Mouse (Mus musculus) lung, embryonic 15.5 days (tissue): ENCODE measurements around the gene Tvp23b. TPM values are rescaled to one million over a fixed set of nuclear protein-coding genes. Genes with fewer than 3 reads are reported as not detected.
A peak's percentile ranks its signal among the peaks of the same experiment; 100 is the strongest.

Experiments
- ATAC-seq: fragments of 200-750 bp; cut with Nextera tagmentation; 2 replicates; pipeline ENCODE4 v1.8.0; 2017; ENCODE audit warnings: moderate number of reproducible peaks, borderline replicate concordance; ENCODE audit not compliant: low FRiP score, low TSS enrichment; ENCODE audit errors: extremely low read depth
- H3K27ac ChIP-seq: fragments of 300-500 bp; sonication (generic); 2 replicates; pipeline ENCODE4 v1.5.1; 2015; ENCODE audit warnings: moderate library complexity, mild to moderate bottlenecking, inconsistent platforms
- H3K27me3 ChIP-seq: fragments of 300-500 bp; sonication (generic); 2 replicates; pipeline ENCODE4 v1.6.1; 2015; ENCODE audit warnings: inconsistent platforms
- H3K36me3 ChIP-seq: fragments of 300-500 bp; sonication (generic); 2 replicates; pipeline ENCODE4 v1.6.1; 2015; ENCODE audit warnings: inconsistent platforms
- H3K4me1 ChIP-seq: fragments of 300-500 bp; sonication (generic); 2 replicates; pipeline ENCODE4 v1.6.1; 2015; ENCODE audit warnings: inconsistent platforms
- H3K4me2 ChIP-seq: fragments of 300-500 bp; sonication (generic); 2 replicates; pipeline ENCODE4 v1.6.1; 2015; ENCODE audit warnings: inconsistent platforms, mild to moderate bottlenecking, moderate library complexity
- H3K4me3 ChIP-seq: fragments of 300-500 bp; sonication (generic); 2 replicates; pipeline ENCODE4 v1.5.1; 2015; ENCODE audit warnings: mild to moderate bottlenecking, inconsistent platforms
- H3K9ac ChIP-seq: fragments of 300-500 bp; sonication (generic); 2 replicates; pipeline ENCODE4 v1.6.1; 2015; ENCODE audit warnings: inconsistent platforms
- H3K9me3 ChIP-seq: fragments of 300-500 bp; sonication (generic); 2 replicates; pipeline ENCODE4 v1.6.1; 2016; ENCODE audit warnings: inconsistent platforms
- WGBS: fragments of 180-500 bp; shearing (Covaris S2); methylation state at CpG from one replicate; pipeline ENCODE4 v1.1.7; 2015; 5-methylcytosine and 5-hydroxymethylcytosine counted together
- polyA plus RNA-seq: library from polyadenylated mRNA; unstranded; fragments of >200 nt; fragmentation: Nextera tagmentation; extraction: Ambion mirVana; gene quantifications from 2 replicates; pipeline ENCODE4 v1.2.1, GENCODE M21; 2015

The Tvp23b gene
- polyA plus RNA-seq, 1 experiment from 2014 or later: 74.3 TPM

DNA sequence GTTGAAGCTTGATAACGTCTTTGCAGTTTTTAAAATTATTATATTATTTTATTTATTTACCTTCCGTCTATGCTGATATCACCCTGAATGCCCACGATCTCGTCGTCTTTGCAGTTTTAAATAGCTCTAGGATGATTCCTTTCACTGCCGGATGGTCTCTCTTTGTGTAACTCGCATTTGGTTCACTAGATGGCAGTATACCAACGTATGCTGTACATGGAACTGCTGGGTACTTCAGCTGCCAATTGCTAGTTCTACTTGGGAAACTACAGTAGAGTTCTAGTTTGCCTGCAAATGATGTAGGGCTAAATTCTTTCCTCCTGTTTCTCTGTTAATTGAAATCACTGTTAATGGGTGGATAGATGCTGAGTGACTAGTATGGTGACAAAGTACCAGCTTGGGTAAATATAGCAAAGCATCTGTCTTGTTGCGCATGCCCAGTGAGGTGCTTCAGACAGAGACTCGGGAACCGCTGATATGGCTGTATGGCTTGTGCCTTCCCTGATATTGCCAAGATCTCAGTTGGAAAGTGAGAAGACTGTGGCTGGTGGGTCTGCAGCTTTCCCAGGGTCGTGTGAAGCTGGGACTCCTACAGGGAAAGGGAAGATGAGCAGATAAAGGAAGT lies 22.6 kb downstream of the Tvp23b start:
- Histone ChIP-seq H3K4me3 (no peak overlapping the region), H3K4me1 (peaks cover 4% of the 10 kb centered on the region; the same call in 1 of the 2 replicates), H3K9ac (no peak overlapping the region), H3K4me2 (no peak overlapping the region), H3K36me3 (no peaks in the 10 kb centered on the region), H3K9me3 (no peaks in the 10 kb centered on the region), H3K27me3 (no peaks in the 10 kb centered on the region), H3K27ac (no peak overlapping the region)
- peak; percentile 62; the same call in 1 of the 2 replicates for ATAC-seq
- WGBS: 29% methylated on average over 12 of the region's 12 CpGs

DNA sequence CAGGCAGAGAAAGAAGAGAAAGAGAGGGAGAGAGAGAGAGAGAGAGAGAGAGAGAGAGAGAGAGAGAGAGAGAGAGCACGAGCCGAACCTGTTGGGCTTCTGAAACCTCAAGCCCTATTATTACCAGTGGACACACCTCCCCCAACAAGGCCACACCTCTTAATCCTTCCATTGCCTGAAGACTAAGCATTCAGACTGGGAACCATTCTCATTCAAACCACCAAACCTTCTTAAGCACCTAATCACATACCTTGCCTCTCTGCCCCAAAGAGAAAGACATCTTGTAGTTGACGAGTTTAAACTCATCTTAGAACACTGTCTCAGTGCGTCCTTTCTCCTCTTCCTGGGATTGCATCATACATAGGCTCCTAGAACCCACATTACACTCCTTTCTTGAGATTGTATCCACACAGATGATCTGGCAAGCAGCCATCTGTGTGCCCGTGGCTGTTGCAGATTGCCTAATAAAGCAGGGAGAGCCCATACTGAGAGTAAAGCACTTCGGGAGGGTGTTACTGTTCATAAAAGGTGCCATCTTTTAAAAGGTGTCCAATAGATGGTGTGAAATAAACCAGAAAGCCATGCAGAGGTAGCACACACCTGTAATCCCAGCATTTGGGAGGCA lies 24.7 kb downstream of the Tvp23b start:
- H3K4me1 ChIP-seq: peaks cover 4% of the 10 kb centered on the region; the same call in 1 of the 2 replicates
- H3K27me3 ChIP-seq: no peaks in the 10 kb centered on the region
- no peak for ATAC-seq
- WGBS: 56% methylated on average over 4 of the region's 6 CpGs
- no peaks in the 10 kb centered on the region for H3K9me3 ChIP-seq
- H3K36me3 ChIP-seq: no peaks in the 10 kb centered on the region
- H3K9ac ChIP-seq: no peak overlapping the region
- H3K27ac ChIP-seq: no peak overlapping the region
- no peak overlapping the region for H3K4me2 ChIP-seq
- no peak overlapping the region for H3K4me3 ChIP-seq

DNA sequence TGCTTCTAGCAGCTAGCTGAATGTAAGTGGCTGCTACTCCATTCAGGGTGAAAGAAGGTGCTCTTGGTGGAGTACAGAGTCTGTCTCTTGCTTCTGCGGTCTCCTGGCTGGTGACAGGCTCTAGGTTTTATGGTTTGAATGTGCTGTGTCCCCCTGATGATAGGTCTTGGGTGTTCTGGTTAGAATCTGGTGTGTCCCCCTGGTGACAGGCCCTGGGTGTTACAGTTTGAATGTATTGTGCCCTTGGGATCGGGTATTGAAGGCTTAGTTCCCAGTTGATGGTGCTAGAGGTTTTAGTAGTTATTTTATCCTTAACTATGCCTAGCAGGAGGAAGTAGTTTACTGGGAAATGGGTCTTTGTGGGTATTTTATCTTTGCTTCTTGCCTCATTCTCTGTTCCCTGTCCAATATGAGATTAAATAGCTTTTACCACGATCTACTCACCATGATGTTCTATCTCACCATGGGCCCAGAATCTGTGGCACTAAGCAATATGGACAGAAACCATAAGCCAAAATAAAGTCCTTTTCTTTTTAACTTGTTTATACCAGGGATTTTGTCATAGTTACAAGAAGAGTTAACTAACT lies 30.6 kb downstream of the Tvp23b start:
- WGBS: 72% methylated on average over 3 of the region's 3 CpGs

DNA sequence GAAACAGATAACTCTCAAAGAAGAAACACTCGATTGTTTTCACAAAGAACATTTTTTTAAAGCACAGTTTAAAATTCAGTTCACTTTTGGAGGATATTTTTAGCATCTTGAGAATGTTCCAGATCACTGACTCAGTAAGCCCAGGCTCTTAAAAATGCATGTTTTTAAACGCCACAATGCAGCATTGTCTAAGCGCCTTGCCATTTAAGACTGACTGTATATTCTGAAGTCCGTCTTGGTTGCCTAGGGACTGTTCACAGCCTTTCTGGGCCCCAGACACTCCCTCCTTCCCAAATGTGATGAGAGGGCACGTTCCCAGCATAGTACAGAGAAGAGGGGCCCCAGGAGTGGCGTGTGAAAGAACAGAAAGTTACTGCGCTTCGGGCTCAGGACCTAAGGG lies 32.1 kb downstream of the Tvp23b start:
- no peak overlapping the region for H3K27ac ChIP-seq
- no peak for ATAC-seq

More for the DNA sequence above, 30.6 kb downstream of the Tvp23b start:
- Histone ChIP-seq H3K27me3 (no peaks in the 10 kb centered on the region), H3K4me1 (peaks cover 11% of the 10 kb centered on the region), H3K4me3 (no peak overlapping the region), H3K9ac (no peak overlapping the region), H3K4me2 (no peak overlapping the region), H3K9me3 (no peaks in the 10 kb centered on the region), H3K27ac (no peak overlapping the region), H3K36me3 (no peaks in the 10 kb centered on the region)
- no peak for ATAC-seq

DNA sequence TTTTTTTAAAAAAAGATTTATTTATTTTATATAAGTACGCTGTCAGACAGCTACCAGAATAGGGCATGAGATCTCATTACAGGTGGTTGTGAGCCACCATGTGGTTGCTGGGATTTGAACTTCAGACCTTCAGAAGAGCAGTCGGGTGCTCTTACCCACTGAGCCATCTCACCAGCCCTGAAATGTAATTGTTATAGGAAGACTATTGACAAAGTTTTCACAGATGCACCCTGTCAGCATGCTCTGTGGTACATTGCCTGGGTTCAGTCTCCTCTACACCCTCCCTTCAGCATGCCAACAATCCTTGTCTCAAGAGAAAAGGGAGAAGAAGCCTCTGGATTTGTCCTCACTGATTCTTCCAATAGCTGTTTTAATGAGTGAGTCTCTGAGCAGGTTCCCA lies 33.9 kb downstream of the Tvp23b start:
- no peaks in the 10 kb centered on the region for H3K9me3 ChIP-seq
- H3K36me3 ChIP-seq: no peaks in the 10 kb centered on the region
- no peaks in the 10 kb centered on the region for H3K27me3 ChIP-seq
- peaks cover 30% of the 10 kb centered on the region for H3K4me1 ChIP-seq
- WGBS: 92% methylated on average over 2 of the region's 2 CpGs
- no peak overlapping the region for H3K4me2 ChIP-seq
- no peak for ATAC-seq
- no peak overlapping the region for H3K9ac ChIP-seq
- no peak overlapping the region for H3K27ac ChIP-seq
- no peak overlapping the region for H3K4me3 ChIP-seq

More for the DNA sequence above, 32.1 kb downstream of the Tvp23b start:
- H3K9me3 ChIP-seq: no peaks in the 10 kb centered on the region
- no peaks in the 10 kb centered on the region for H3K36me3 ChIP-seq
- WGBS: 52% methylated on average over 8 of the region's 8 CpGs
- H3K4me2 ChIP-seq: no peak overlapping the region
- no peak overlapping the region for H3K4me3 ChIP-seq
- H3K9ac ChIP-seq: no peak overlapping the region
- no peaks in the 10 kb centered on the region for H3K27me3 ChIP-seq
- peaks cover 19% of the 10 kb centered on the region for H3K4me1 ChIP-seq

DNA sequence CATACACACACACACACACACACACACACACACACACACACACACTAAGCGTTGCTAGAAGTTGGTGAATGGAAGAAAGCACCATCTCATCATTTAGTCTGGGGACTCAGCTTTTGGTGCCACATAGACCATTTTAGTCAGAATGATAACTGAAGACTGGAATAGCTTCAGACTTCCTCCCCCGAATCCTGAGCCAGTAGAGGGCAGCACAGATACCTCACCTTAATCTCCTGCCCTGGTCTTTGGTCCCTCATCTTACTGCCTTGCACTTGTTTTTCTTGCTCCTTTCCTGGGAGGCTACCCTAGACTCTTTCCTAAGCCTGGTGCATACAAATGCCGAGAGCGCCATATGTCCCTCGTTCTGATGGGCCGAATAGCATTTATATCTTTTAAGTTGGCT lies 35.3 kb downstream of the Tvp23b start:
- Histone ChIP-seq H3K4me1 (peaks cover 30% of the 10 kb centered on the region), H3K9ac (no peak overlapping the region), H3K4me3 (no peak overlapping the region), H3K27me3 (no peaks in the 10 kb centered on the region), H3K9me3 (no peaks in the 10 kb centered on the region), H3K4me2 (no peak overlapping the region), H3K27ac (no peak overlapping the region), H3K36me3 (no peaks in the 10 kb centered on the region)
- no peak for ATAC-seq
- 53% methylated on average over 6 of the region's 6 CpGs for WGBS

DNA sequence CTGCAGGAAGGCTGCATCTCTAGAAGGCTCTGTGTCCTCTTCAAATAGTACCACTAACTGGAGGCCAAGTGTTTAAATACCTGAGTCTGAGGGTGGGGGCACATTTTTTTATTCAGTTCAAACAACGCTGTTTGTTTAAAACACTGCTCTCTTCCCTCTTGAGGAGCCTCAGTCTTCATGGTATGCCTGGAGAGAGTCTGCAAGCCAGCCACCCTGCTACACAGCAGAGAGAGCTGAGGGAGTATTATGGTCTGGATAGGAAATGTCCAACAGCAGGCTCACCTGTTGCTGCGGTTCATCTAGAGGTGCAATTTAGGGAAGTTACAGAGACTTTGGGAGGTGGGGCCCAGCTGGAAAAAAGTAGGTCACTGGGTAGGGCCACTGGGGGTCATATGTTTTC lies 36.2 kb downstream of the Tvp23b start:
- H3K36me3 ChIP-seq: no peaks in the 10 kb centered on the region
- no peak overlapping the region for H3K9ac ChIP-seq
- no peak overlapping the region for H3K4me2 ChIP-seq
- H3K4me3 ChIP-seq: no peak overlapping the region
- peaks cover 36% of the 10 kb centered on the region for H3K4me1 ChIP-seq
- peak; percentile 41; the same call in 1 of the 2 replicates for ATAC-seq
- H3K27me3 ChIP-seq: no peaks in the 10 kb centered on the region
- 54% methylated on average over 2 of the region's 2 CpGs for WGBS
- peak overlapping the region; percentile 57 for H3K27ac ChIP-seq
- no peaks in the 10 kb centered on the region for H3K9me3 ChIP-seq

DNA sequence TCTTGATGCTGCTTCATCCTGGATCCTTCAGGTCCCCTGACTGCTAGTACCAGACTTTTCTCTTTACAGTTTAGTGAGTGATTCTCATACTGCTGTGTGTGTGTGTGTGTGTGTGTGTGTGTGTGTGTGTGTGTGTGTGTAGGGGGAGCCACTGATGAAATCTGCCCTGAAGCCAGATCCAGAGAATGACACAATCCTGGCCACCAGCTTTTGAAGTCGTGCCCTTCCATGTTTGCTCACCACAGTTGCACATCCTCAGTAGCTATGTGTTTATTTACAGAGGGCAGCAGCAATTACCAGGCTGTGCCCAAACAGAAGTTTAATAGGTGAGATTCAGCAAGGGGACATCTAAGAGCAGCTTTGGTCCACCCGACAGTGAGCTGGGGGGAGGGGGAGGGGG lies 37.5 kb downstream of the Tvp23b start:
- Histone ChIP-seq H3K9ac (no peak overlapping the region), H3K4me1 (peaks cover 35% of the 10 kb centered on the region), H3K9me3 (no peaks in the 10 kb centered on the region), H3K4me2 (no peak overlapping the region), H3K27ac (no peak overlapping the region), H3K27me3 (no peaks in the 10 kb centered on the region), H3K4me3 (no peak overlapping the region), H3K36me3 (no peaks in the 10 kb centered on the region)
- no peak for ATAC-seq
- WGBS: 12% methylated on average over 2 of the region's 2 CpGs

DNA sequence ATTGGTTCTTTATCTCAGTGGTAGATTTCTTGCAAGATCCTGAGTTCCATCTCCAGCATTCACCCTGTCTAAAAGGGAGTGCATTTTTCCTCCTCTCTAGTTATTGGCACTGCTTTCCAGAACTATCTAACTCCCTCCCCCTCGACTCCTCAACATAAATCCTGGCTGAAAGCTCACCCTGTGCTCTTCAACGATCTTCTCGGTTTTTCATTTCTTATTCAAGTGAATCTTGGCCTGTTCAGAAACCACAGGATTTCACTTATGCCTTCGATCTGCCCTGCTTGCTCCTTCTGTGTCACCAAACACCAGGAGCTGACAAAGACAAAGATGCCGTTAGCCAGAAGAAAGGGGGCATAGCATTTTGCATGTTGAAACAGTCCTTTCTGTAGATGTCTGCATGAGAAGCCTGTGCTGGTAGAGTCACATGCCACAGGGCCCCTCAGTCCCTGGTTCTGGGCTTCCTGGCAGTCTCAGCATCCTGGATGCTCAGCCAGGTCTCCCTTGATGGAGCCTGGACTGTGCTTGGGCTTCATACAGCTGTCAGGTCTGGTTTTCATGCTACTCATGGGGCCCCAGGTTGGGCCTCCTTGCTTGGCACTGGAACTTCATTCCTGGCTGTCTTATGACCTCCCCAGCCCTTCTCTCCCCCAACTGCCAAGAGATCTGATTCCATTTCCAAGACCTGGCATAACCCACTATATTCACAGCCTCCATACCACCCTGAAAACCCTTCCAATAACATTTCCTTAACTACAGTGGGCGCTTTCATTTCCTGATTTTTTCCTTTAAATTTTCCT lies 40.9 kb downstream of the Tvp23b start:
- Histone ChIP-seq H3K27ac (peak overlapping the region; percentile 51; the same call in 1 of the 2 replicates), H3K27me3 (no peaks in the 10 kb centered on the region), H3K4me1 (peaks cover 45% of the 10 kb centered on the region), H3K4me3 (no peak overlapping the region), H3K9me3 (no peaks in the 10 kb centered on the region), H3K9ac (no peak overlapping the region), H3K4me2 (peak overlapping the region; percentile 20; the same call in 1 of the 2 replicates), H3K36me3 (no peaks in the 10 kb centered on the region)
- 50% methylated on average over 6 of the region's 6 CpGs for WGBS
- ATAC-seq: no peak

DNA sequence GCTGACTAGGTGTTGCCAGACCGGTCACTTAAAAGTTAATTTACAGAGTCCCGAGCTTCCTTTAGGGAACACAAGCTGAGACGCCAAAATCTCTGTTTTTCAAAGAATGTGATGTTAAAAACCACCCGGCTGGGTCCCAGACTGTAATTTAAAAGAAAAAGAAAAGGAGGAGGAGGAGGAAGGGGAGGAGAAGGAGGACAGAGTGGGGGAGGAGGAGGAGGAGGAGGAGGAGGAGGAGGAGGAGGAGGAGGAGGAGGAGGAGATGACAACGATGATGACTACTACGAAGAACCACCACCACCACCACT lies 41.4 kb downstream of the Tvp23b start:
- no peak for ATAC-seq
- Histone ChIP-seq H3K4me3 (peak overlapping the region; percentile 19; the same call in 1 of the 2 replicates), H3K9me3 (no peaks in the 10 kb centered on the region), H3K4me2 (peak overlapping the region; percentile 53), H3K9ac (no peak overlapping the region), H3K27ac (peak overlapping the region; percentile 51; the same call in 1 of the 2 replicates), H3K4me1 (peaks cover 43% of the 10 kb centered on the region), H3K36me3 (no peaks in the 10 kb centered on the region), H3K27me3 (no peaks in the 10 kb centered on the region)
- WGBS: 10% methylated on average over 5 of the region's 6 CpGs

DNA sequence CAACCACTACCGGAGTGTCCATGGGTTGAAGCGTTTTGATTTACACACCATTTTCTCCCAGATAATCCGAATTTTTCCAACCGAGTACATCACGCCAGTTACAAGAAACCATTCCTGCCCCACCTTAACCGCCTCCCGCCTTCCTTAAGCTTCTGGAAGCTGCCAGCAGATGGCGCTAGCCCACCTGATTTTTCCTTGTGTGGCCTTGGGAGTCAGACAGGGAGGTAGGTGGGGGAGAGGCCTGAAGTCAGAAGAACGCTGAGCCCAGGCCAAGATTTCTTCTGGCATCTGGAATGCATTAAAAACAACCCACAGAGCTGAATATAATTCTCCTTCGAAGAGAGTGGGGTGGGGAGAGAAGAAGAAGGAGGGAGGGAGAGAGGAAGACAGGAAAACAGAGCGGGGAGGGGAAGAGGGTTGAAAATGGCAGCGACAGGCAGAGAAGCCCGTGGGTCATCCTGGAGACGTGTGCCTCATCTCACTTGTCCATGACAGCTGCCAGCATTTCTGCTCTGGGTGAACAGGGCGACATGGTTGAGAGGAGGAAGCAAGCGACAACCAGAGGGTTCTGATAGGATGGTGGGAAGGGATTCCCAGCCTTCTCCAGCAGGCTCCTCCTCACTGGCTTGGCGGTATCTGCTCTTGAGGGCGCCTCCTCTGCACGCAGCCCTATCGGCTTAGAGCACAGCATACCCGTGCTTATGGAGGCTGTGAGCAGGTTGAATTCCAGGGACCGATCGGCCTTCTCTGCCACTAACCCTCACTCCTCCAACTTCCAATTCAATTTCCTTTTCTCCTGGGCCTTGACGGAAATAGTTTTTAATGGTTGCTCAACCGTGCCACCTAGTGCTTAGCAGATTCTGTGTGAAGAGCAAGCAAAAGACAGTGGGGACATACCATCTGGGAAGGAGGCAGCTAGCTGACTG lies 42.1 kb downstream of the Tvp23b start:
- H3K9ac ChIP-seq: peak overlapping the region; percentile 27
- peak overlapping the region; percentile 19 for H3K4me3 ChIP-seq
- H3K36me3 ChIP-seq: no peaks in the 10 kb centered on the region
- peak overlapping the region; percentile 53 for H3K4me2 ChIP-seq
- H3K27ac ChIP-seq: peak overlapping the region; percentile 94
- H3K27me3 ChIP-seq: no peaks in the 10 kb centered on the region
- peaks cover 37% of the 10 kb centered on the region for H3K4me1 ChIP-seq
- WGBS: 13% methylated on average over 25 of the region's 25 CpGs
- H3K9me3 ChIP-seq: no peaks in the 10 kb centered on the region
- ATAC-seq: peak; percentile 93
